Mouse (Mus musculus): ENCODE results near the gene Obp2a. TPM values are rescaled to one million over a fixed set of nuclear protein-coding genes. Genes with fewer than 3 reads are reported as not detected.
A peak's percentile ranks its signal among the peaks of the same experiment; 100 is the strongest.
"Not testable (repeated sequence)": the region's sequence is repeated elsewhere in the genome, so short reads cannot be mapped to it uniquely, and the experiment has no call there.

The Obp2a gene
- not detected in 2 replicates for polyA plus RNA-seq (2016; fragmentation: Nextera tagmentation; extraction: Ambion mirVana)

- not testable (repeated sequence) for H3K4me1 ChIP-seq; H3K36me3 ChIP-seq; H3K27ac ChIP-seq (replicated peaks); H3K4me3 ChIP-seq; H3K27me3 ChIP-seq (ENCODE audit: low read depth, poor library complexity, severe bottlenecking); H3K9me3 ChIP-seq (replicated peaks); DNase-seq (ENCODE audit: low spot score)
- WGBS: 85% methylated on average over 3 of the region's 3 CpGs
Measured at GRCm38 (mm10) chr2:25699743-25700142, at the start of gene Obp2a. Gene Obp2a (plus strand): TSS chr2:25700043.

GRCm38 (mm10) chr2:25652902-25653301 is 46.9 kb upstream of the Obp2a start, which contains the start of gene Lcn8:
Gene Lcn8 (plus strand): TSS chr2:25653120.
- no peaks in the 10 kb centered on the region for H3K36me3 ChIP-seq
- H3K4me1 ChIP-seq: no peaks in the 10 kb centered on the region
- no peaks in the 10 kb centered on the region for H3K27me3 ChIP-seq (ENCODE audit: low read depth, poor library complexity, severe bottlenecking)
- no peaks in the 10 kb centered on the region for H3K9me3 ChIP-seq (replicated peaks)
- H3K4me3 ChIP-seq: no peak within 1 kb of the TSS
- no peak for DNase-seq (ENCODE audit: low spot score)
- H3K27ac ChIP-seq (replicated peaks): no peak within 1 kb of the TSS
- 73% methylated on average over 2 of the region's 2 CpGs for WGBS

DNA sequence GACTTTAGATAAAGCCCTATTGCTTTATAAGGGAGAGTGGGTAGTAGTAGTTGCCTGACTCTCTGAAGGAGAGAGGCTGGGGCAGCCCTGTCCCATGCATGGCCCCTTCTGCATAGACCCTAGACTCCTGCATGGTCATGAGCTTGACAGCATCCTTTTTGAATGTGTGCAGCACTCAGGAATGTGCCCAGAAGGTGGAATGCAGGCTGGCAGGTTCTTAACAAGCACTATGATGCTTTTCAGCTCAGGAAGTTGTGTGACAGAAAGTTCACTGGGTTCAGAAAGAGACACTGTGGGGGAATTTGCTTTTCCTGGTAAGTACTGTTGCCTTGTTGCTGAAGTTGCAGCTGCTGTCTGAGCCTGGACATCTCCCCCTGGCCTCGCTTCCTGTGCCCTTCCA is 45.3 kb upstream of the Obp2a start:
- Histone ChIP-seq H3K27me3 (ENCODE audit: low read depth, poor library complexity, severe bottlenecking) (no peaks in the 10 kb centered on the region), H3K36me3 (no peaks in the 10 kb centered on the region), H3K9me3 (replicated peaks) (no peaks in the 10 kb centered on the region), H3K27ac (replicated peaks) (no peak overlapping the region), H3K4me3 (no peak overlapping the region), H3K4me1 (no peaks in the 10 kb centered on the region)
- DNase-seq (ENCODE audit: low spot score): no peak
- 67% methylated on average over 1 of the region's 1 CpGs for WGBS

- no peak for DNase-seq (ENCODE audit: low spot score)
- Histone ChIP-seq H3K36me3 (no peaks in the 10 kb centered on the region), H3K4me1 (no peaks in the 10 kb centered on the region), H3K4me3 (no peak overlapping the region), H3K27ac (replicated peaks) (no peak overlapping the region), H3K27me3 (ENCODE audit: low read depth, poor library complexity, severe bottlenecking) (no peaks in the 10 kb centered on the region), H3K9me3 (replicated peaks) (no peaks in the 10 kb centered on the region)
- WGBS: 91% methylated on average over 4 of the region's 4 CpGs
Measured at GRCm38 (mm10) chr2:25656691-25657090, 43.2 kb upstream of the Obp2a start.

DNA sequence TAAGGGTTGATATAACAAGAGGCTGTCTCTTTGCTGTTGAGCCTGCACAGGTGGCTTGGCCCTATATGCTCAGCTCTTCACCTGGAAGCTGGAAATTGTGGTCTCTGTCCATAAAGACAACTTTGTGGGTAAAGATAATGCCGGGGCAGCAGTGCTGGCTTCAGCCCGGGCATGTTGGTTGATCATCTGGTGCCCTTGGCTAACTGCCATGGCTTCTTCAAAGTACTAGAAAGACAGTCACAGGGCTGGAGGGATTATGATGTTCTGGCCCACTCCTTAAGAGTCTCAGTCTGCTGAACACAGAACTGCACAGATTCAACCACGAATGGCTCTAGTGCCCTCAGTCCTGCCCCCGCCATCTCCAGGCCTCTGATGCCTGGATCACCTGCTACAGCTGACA is 42.6 kb upstream of the Obp2a start:
- no peak overlapping the region for H3K27ac ChIP-seq (replicated peaks)
- WGBS: 85% methylated on average over 4 of the region's 4 CpGs
- H3K4me1 ChIP-seq: no peaks in the 10 kb centered on the region
- H3K27me3 ChIP-seq (ENCODE audit: low read depth, poor library complexity, severe bottlenecking): no peaks in the 10 kb centered on the region
- H3K4me3 ChIP-seq: no peak overlapping the region
- H3K9me3 ChIP-seq (replicated peaks): no peaks in the 10 kb centered on the region
- no peak for DNase-seq (ENCODE audit: low spot score)
- no peaks in the 10 kb centered on the region for H3K36me3 ChIP-seq

DNA sequence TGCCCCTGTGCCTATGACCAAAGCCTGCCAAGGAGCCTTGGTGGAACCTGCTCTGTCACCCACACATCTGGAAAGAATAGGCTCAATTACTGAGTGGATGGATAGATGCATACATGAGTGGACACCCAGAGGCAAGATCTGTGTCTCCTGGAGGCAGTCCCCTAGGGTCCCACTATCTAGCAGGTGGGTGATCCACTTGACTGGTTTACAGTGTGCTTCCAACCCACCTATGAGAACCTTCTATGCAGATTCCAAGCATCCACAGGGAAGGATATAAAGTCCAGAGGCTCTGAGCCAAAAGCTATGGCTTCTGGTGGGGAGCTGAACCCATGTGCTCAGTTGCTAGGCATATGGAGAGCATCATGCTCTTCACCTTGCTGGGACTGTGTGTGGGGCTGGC is 42.2 kb upstream of the Obp2a start, which contains the start of gene Lcn5:
Lcn5 (plus strand) TSS at position 301 of the 400 bp plus-strand sequence.
- H3K9me3 ChIP-seq (replicated peaks): no peaks in the 10 kb centered on the region
- no peaks in the 10 kb centered on the region for H3K27me3 ChIP-seq (ENCODE audit: low read depth, poor library complexity, severe bottlenecking)
- H3K36me3 ChIP-seq: no peaks in the 10 kb centered on the region
- H3K27ac ChIP-seq (replicated peaks): no peak within 1 kb of the TSS
- DNase-seq (ENCODE audit: low spot score): no peak
- H3K4me3 ChIP-seq: no peak within 1 kb of the TSS
- no peaks in the 10 kb centered on the region for H3K4me1 ChIP-seq

DNA sequence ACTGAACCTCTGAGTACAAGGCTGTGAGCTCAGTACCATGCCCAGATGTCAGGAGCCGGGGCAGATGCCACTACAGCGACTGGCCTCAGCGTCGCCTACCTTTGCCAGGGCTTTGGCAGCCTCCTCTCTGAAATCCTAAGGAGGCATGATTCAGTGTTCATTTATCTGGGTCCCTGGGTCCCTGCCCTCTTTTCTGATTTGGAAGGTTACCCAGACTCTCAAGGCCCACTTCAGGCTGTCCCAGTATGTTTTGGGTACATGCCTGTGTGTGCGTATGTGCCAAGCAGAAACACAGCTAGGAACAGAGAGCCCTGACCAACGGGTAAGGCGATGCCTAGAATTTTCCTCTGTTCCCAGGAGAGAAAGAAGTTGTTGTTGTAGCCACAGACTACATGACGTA is 39.6 kb upstream of the Obp2a start:
- Histone ChIP-seq H3K4me1 (peaks cover 4% of the 10 kb centered on the region), H3K27ac (replicated peaks) (no peak overlapping the region), H3K36me3 (no peaks in the 10 kb centered on the region), H3K27me3 (ENCODE audit: low read depth, poor library complexity, severe bottlenecking) (no peaks in the 10 kb centered on the region), H3K4me3 (no peak overlapping the region), H3K9me3 (replicated peaks) (no peaks in the 10 kb centered on the region)
- no peak for DNase-seq (ENCODE audit: low spot score)
- WGBS: 92% methylated on average over 8 of the region's 8 CpGs

DNA sequence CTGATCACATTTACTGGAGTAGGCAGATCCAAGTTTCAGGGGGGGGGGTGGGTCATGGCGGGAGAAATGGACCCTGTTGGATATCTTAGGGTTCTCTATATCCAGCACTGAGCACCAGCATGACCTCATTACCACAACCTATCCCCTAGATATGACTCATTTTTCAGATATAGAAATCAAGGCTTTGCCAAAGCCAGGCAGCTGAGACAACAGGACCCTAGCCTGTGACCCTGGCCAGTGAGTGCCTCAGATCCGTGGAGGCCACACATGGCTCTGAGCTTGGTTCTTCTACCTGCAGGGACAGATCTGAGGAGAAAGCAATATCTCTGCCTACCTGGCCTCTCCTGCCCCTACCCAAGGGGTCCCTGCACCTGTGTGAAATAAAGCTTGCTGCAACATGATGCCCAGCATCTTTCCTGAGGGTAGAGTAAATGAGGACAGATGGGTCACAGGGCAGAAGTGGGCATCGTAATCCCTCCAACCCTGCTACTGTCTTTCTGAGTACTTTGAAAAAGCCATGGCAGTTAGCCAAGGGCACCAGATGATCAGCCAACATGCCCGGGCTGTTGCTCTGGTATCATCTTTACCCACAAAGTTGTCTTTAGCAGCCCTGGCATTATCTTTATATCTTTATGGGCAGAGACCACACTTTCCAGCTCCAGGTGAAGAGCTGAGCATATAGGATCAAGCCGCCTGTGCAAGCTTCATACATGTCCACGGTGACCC is 38.4 kb upstream of the Obp2a start:
- Histone ChIP-seq H3K4me3 (no peak overlapping the region), H3K27me3 (ENCODE audit: low read depth, poor library complexity, severe bottlenecking) (no peaks in the 10 kb centered on the region), H3K4me1 (peaks cover 5% of the 10 kb centered on the region), H3K36me3 (no peaks in the 10 kb centered on the region), H3K9me3 (replicated peaks) (no peaks in the 10 kb centered on the region), H3K27ac (replicated peaks) (no peak overlapping the region)
- no peak for DNase-seq (ENCODE audit: low spot score)
- WGBS: 93% methylated on average over 6 of the region's 6 CpGs

- peaks cover 5% of the 10 kb centered on the region for H3K4me1 ChIP-seq
- H3K9me3 ChIP-seq (replicated peaks): no peaks in the 10 kb centered on the region
- H3K27me3 ChIP-seq (ENCODE audit: low read depth, poor library complexity, severe bottlenecking): no peaks in the 10 kb centered on the region
- no peak overlapping the region for H3K4me3 ChIP-seq
- no peak overlapping the region for H3K27ac ChIP-seq (replicated peaks)
- WGBS: 76% methylated on average over 1 of the region's 1 CpGs
- H3K36me3 ChIP-seq: no peaks in the 10 kb centered on the region
- DNase-seq (ENCODE audit: low spot score): peak; percentile 47
Measured at GRCm38 (mm10) chr2:25663511-25663910, 36.3 kb upstream of the Obp2a start.

GRCm38 (mm10) chr2:25664125-25664524 is 35.7 kb upstream of the Obp2a start:
- WGBS: 82% methylated on average over 5 of the region's 5 CpGs
- H3K27me3 ChIP-seq (ENCODE audit: low read depth, poor library complexity, severe bottlenecking): no peaks in the 10 kb centered on the region

DNA sequence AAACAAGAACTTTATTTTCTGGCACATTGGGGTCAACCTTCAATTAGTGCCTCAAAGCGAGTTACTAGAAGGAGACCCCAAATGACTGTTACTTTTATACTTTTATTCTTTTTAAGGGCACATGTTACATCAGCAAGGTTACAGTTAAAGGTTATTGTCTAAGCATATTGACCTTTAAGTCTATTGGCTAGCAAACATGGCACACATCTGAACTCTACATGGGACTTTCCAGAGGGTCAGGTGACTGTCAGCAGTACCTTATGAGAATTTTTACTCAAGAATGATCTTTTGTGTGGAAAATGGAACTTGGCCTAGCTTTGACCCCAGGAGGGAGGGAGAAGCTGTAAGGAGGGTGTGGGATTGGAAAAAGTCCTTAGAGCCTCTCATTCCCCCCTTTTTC is 33.3 kb upstream of the Obp2a start:
- 62% methylated on average over 1 of the region's 1 CpGs for WGBS
- DNase-seq (ENCODE audit: low spot score): no peak
- no peak overlapping the region for H3K4me3 ChIP-seq

More at GRCm38 (mm10) chr2:25664125-25664524, 35.7 kb upstream of the Obp2a start:
- Histone ChIP-seq H3K27ac (replicated peaks) (no peak overlapping the region), H3K9me3 (replicated peaks) (no peaks in the 10 kb centered on the region), H3K36me3 (no peaks in the 10 kb centered on the region), H3K4me3 (no peak overlapping the region), H3K4me1 (peaks cover 5% of the 10 kb centered on the region)
- DNase-seq (ENCODE audit: low spot score): no peak

DNA sequence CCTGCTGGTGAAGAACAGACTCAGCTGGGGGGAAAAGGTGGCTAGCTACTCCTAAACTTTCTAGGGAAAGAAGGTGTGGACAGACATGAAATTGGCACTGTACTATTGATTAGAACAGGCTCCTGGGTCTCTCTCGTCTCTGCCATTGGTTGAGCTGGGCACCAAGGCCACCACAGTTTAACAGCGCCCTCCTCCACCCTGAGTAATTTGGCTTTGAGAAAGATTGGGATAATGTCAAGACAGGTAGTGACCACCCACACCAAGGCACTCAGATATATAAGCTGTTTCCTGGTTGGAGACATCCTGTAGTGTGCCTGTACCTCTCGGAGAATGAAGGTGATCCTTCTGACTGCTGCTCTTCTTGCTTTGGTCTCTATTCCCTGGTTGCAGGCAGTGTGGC is 23.4 kb upstream of the Obp2a start, which contains the start of gene Lcn6:
Lcn6 (plus strand) TSS at position 301 of the 400 bp plus-strand sequence.
- Histone ChIP-seq H3K9me3 (replicated peaks) (no peaks in the 10 kb centered on the region), H3K4me1 (no peaks in the 10 kb centered on the region), H3K4me3 (no peak within 1 kb of the TSS), H3K36me3 (no peaks in the 10 kb centered on the region), H3K27me3 (ENCODE audit: low read depth, poor library complexity, severe bottlenecking) (no peaks in the 10 kb centered on the region), H3K27ac (replicated peaks) (no peak within 1 kb of the TSS)
- 94% methylated on average over 3 of the region's 3 CpGs for WGBS
- no peak for DNase-seq (ENCODE audit: low spot score)

More for the DNA sequence above, 33.3 kb upstream of the Obp2a start:
- Histone ChIP-seq H3K27me3 (ENCODE audit: low read depth, poor library complexity, severe bottlenecking) (no peaks in the 10 kb centered on the region), H3K9me3 (replicated peaks) (no peaks in the 10 kb centered on the region), H3K4me1 (peaks cover 5% of the 10 kb centered on the region), H3K27ac (replicated peaks) (no peak overlapping the region), H3K36me3 (no peaks in the 10 kb centered on the region)

DNA sequence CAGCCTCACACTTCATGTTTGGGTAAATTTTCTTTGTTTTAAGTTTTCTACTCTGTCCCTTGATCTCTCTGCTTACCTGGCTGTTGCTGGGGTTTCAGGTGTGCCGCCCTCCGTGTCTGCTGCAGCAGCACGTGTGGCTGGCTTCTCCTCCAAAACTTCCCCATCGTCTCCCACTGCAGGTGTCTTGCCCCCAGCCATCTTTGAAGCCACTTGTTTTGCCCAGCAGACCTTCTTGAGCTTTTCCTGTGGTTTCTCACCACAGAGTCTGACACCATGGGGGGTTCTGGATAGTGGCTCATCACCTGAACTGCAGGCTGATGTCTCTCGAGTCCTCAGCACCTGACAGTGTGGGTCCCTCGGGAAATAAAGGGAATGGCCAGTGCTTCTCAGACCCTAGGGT is 20.3 kb upstream of the Obp2a start:
- H3K4me1 ChIP-seq: no peaks in the 10 kb centered on the region
- no peak overlapping the region for H3K27ac ChIP-seq (replicated peaks)
- 87% methylated on average over 6 of the region's 6 CpGs for WGBS
- no peaks in the 10 kb centered on the region for H3K36me3 ChIP-seq
- H3K27me3 ChIP-seq (ENCODE audit: low read depth, poor library complexity, severe bottlenecking): no peaks in the 10 kb centered on the region
- no peak for DNase-seq (ENCODE audit: low spot score)
- H3K9me3 ChIP-seq (replicated peaks): no peaks in the 10 kb centered on the region
- H3K4me3 ChIP-seq: no peak overlapping the region
